26 mouse cellular contexts compared by ENCODE assay signal in genomic region chr14:11864840-11865239, GRCm38 (mm10).
DNase-seq lines count a peak whose midpoint lies in the region; ATAC-seq and TF ChIP-seq lines count a peak whose summit lies in the region.
"Had no signal": no experiment of that assay in that cellular context is flagged by ENCODE, and none has a peak within 500 bp of the region (broad histone marks: within the 10 kb centered on the region; RNA-seq: fewer than 3 reads in every experiment).

No protein-coding gene starts in this region.

- no peak for ATAC-seq in embryonic facial prominence, embryonic 12.5 days (ENCODE audit: insufficient number of reproducible peaks, insufficient read depth, low FRiP score, low TSS enrichment)
- no peak for ATAC-seq in heart, postnatal 0 days (ENCODE audit: insufficient read depth, low read depth)
- no peak; the same call in 1 of the 2 replicates for ATAC-seq in embryonic facial prominence, embryonic 14.5 days (ENCODE audit: low read depth)
- ATAC-seq: activated CD4-positive, CD25-positive, alpha-beta regulatory T cell, adult 4 months; forebrain, embryonic 13.5 days; forebrain, embryonic 16.5 days; hindbrain, postnatal 0 days; inflammation-experienced regulatory T-cells, adult 6 months had no signal

- intact Hi-C loops in heart, postnatal 10 days (cut with DNase I) = no loop called here

- peak overlapping the region; percentile 46; the same call in 1 of the 2 replicates for H3K27ac ChIP-seq in embryonic facial prominence, embryonic 12.5 days
- H3K27ac ChIP-seq in embryonic facial prominence, embryonic 10.5 days (replicated peaks) = no peak overlapping the region
- H3K27ac ChIP-seq in heart, postnatal 0 days (ENCODE audit: low read depth) = peak overlapping the region; percentile 15; the same call in 1 of the 2 replicates
- no peak overlapping the region; the same call in 1 of the 2 replicates for H3K27ac ChIP-seq in embryonic facial prominence, embryonic 14.5 days (replicated peaks; ENCODE audit: low read depth, low read length)
- H3K27ac ChIP-seq: forebrain, embryonic 10.5 days; forebrain, embryonic 13.5 days; hindbrain, embryonic 14.5 days; hindbrain, postnatal 0 days had no signal

- no peaks in the 10 kb centered on the region for H3K27me3 ChIP-seq in embryonic facial prominence, embryonic 12.5 days
- H3K27me3 ChIP-seq in embryonic facial prominence, embryonic 10.5 days (replicated peaks; ENCODE audit: low read depth, poor library complexity, severe bottlenecking) = no peaks in the 10 kb centered on the region
- H3K27me3 ChIP-seq in heart, postnatal 0 days (ENCODE audit: control insufficient read depth, insufficient read depth, low read length) = no peaks in the 10 kb centered on the region
- no peaks in the 10 kb centered on the region for H3K27me3 ChIP-seq in embryonic facial prominence, embryonic 14.5 days (replicated peaks; ENCODE audit: control insufficient read depth, insufficient read depth, low read length)
- H3K27me3 ChIP-seq: forebrain, embryonic 13.5 days; heart, embryonic 15.5 days had no signal

- no peaks in the 10 kb centered on the region for H3K36me3 ChIP-seq in embryonic facial prominence, embryonic 12.5 days
- no peaks in the 10 kb centered on the region for H3K36me3 ChIP-seq in embryonic facial prominence, embryonic 10.5 days (replicated peaks)
- H3K36me3 ChIP-seq in heart, postnatal 0 days (replicated peaks; ENCODE audit: control insufficient read depth, insufficient read depth, low read length) = no peaks in the 10 kb centered on the region
- no peaks in the 10 kb centered on the region for H3K36me3 ChIP-seq in embryonic facial prominence, embryonic 14.5 days (ENCODE audit: control insufficient read depth, insufficient read depth, low read length)
- H3K36me3 ChIP-seq: forebrain, embryonic 10.5 days; heart, embryonic 15.5 days had no signal

- no peak overlapping the region for H3K4me3 ChIP-seq in embryonic facial prominence, embryonic 12.5 days
- no peak overlapping the region for H3K4me3 ChIP-seq in embryonic facial prominence, embryonic 10.5 days
- H3K4me3 ChIP-seq in heart, postnatal 0 days (ENCODE audit: low read depth, low read length) = no peak overlapping the region
- H3K4me3 ChIP-seq in embryonic facial prominence, embryonic 14.5 days (ENCODE audit: low read depth, low read length) = no peak overlapping the region
- H3K4me3 ChIP-seq: forebrain, embryonic 10.5 days; forebrain, embryonic 13.5 days; heart, embryonic 15.5 days had no signal

- no peak for DNase-seq in embryonic facial prominence, embryonic 10.5 days (ENCODE audit: low spot score)
- peak; percentile 55 for DNase-seq in heart, adult 11 months
- no peak for DNase-seq in heart, adult 9 months (ENCODE audit: low spot score in 2 of 2)
- no peak for DNase-seq in heart, postnatal 0 days (ENCODE audit: low spot score)
- DNase-seq in heart, postnatal 10 days = no peak
- DNase-seq in embryonic facial prominence, embryonic 14.5 days (ENCODE audit: low spot score) = peak; percentile 35
- DNase-seq in cerebellum, postnatal 25 days = no peak
- DNase-seq: adrenal gland, adult 8-10 months; adrenal gland, postnatal 25 days; cerebellum, adult 18-20 months; cerebellum, adult 9-10 months; cerebellum, postnatal 36 days; gastrocnemius, postnatal 14 days; heart, adult 18-20 months; heart, postnatal 36 days; kidney, adult 2 months had no signal

- WGBS in embryonic facial prominence, embryonic 12.5 days = 15% methylated on average over 3 of the region's 3 CpGs
- 39% methylated on average over 3 of the region's 3 CpGs for WGBS in embryonic facial prominence, embryonic 10.5 days
- WGBS in heart, postnatal 0 days = 46% methylated on average over 3 of the region's 3 CpGs
- WGBS in embryonic facial prominence, embryonic 14.5 days = 13% methylated on average over 3 of the region's 3 CpGs

- peak overlapping the region; percentile 19; the same call in 1 of the 2 replicates for H3K4me2 ChIP-seq in embryonic facial prominence, embryonic 12.5 days (replicated peaks)
- H3K4me2 ChIP-seq in heart, postnatal 0 days (ENCODE audit: low read depth, low read length) = no peak overlapping the region
- H3K4me2 ChIP-seq in embryonic facial prominence, embryonic 14.5 days (ENCODE audit: low read depth, low read length) = peak overlapping the region; percentile 23; the same call in 1 of the 2 replicates
- H3K4me2 ChIP-seq: forebrain, embryonic 13.5 days; heart, embryonic 11.5 days; heart, embryonic 15.5 days; hindbrain, embryonic 14.5 days had no signal

- H3K9ac ChIP-seq in embryonic facial prominence, embryonic 12.5 days = no peak overlapping the region
- no peak overlapping the region for H3K9ac ChIP-seq in heart, postnatal 0 days (replicated peaks; ENCODE audit: low read depth, low read length)
- H3K9ac ChIP-seq in embryonic facial prominence, embryonic 14.5 days (ENCODE audit: low read depth, low read length) = no peak overlapping the region
- H3K9ac ChIP-seq: forebrain, embryonic 13.5 days; heart, embryonic 15.5 days; hindbrain, embryonic 14.5 days had no signal

- H3K9me3 ChIP-seq in embryonic facial prominence, embryonic 12.5 days = no peaks in the 10 kb centered on the region
- no peaks in the 10 kb centered on the region for H3K9me3 ChIP-seq in embryonic facial prominence, embryonic 10.5 days
- no peaks in the 10 kb centered on the region for H3K9me3 ChIP-seq in heart, postnatal 0 days (replicated peaks; ENCODE audit: control insufficient read depth, low read length)
- no peaks in the 10 kb centered on the region for H3K9me3 ChIP-seq in embryonic facial prominence, embryonic 14.5 days (ENCODE audit: control insufficient read depth, low read length)
- H3K9me3 ChIP-seq: forebrain, embryonic 10.5 days; forebrain, embryonic 13.5 days; heart, embryonic 15.5 days had no signal

- no peak for TF ChIP-seq CTCF in heart, postnatal 0 days (IDR thresholded peaks at IDR 0.05; ENCODE audit: low read depth)

- peaks cover 29% of the 10 kb centered on the region for H3K4me1 ChIP-seq in embryonic facial prominence, embryonic 12.5 days
- peaks cover 53% of the 10 kb centered on the region for H3K4me1 ChIP-seq in embryonic facial prominence, embryonic 10.5 days
- peaks cover 41% of the 10 kb centered on the region for H3K4me1 ChIP-seq in heart, postnatal 0 days (ENCODE audit: control insufficient read depth, insufficient read depth)
- peaks cover 25% of the 10 kb centered on the region for H3K4me1 ChIP-seq in embryonic facial prominence, embryonic 14.5 days (ENCODE audit: control insufficient read depth, insufficient read depth, low read length)
- H3K4me1 ChIP-seq: forebrain, embryonic 13.5 days had no signal

- TF ChIP-seq EP300 in heart, postnatal 0 days (IDR thresholded peaks at IDR 0.05; ENCODE audit: low read depth) = no peak

Comparison
In these comparisons a context has a peak if more than half of its experiments do, and no peak if none do; other contexts are left out.
1. H3K27ac ChIP-seq: peak in embryonic facial prominence, embryonic 12.5 days (single experiment) and heart, postnatal 0 days (single experiment); none in embryonic facial prominence, embryonic 10.5 days (single experiment) and embryonic facial prominence, embryonic 14.5 days (single experiment).
2. DNase-seq: peak in heart, adult 11 months (single experiment) and embryonic facial prominence, embryonic 14.5 days (single experiment); none in embryonic facial prominence, embryonic 10.5 days (single experiment), heart, adult 9 months (0 of 2), heart, postnatal 0 days (single experiment), heart, postnatal 10 days (0 of 2) and cerebellum, postnatal 25 days (0 of 2).